Mouse (Mus musculus): Measurements from ENCODE around the gene Prorsd1.

Gene Prorsd1

GRCm38 (mm10) chr11:29503948-29504893 lies 10.6 kb downstream of the Prorsd1 start:
- DNase-seq (ENCODE audit: extremely low read depth, insufficient read length, low spot score), result no peak

DNA sequence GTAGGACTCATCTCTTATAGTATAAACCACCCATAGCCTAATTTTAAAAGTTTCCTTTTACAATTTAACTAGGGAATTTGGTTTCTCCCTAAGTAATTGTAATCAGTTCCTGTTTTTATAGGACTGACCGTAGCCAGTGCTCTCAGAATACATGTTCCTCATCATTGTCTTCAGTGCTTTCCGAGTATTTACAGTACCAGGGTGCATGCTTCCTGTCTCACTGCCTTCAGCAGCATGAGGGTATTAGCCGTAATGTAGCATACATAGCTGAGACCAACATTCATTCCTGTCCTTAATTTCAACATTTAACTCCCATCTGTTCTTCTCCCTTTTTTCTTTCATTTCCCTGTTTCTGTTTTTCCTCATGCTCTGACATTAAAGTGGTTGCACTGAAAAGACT lies 17.9 kb downstream of the Prorsd1 start:
- DNase-seq (ENCODE audit: extremely low read depth, insufficient read length, low spot score), result no peak

DNA sequence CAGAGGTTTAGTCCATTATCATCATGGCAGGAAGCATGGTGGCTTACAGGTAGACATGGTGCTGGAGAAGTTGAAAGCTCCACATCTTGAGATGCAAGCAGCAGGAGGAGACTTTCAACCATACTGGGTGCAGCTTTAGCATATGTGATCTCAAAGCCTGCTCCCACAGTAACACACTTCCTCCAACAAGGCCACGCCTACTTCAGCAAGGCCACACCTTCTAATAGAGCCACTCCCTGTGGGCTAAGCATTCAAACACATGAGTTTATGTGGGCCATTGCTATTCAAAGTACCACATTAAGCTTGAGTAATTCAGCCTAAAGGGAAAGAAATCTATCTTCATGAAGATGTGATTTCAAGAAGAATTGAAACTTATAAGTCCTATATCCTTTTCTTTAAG lies 21.7 kb downstream of the Prorsd1 start:
- DNase-seq (ENCODE audit: extremely low read depth, insufficient read length, low spot score), result no peak

- DNase-seq (ENCODE audit: extremely low read depth, insufficient read length, low spot score), result no peak
These were observed 40.2 kb downstream of the Prorsd1 start for GRCm38 (mm10) chr11:29474676-29475075.

Measured in 3134 (cell line).